Mouse (Mus musculus): Measurements from ENCODE around the gene Cdkn2aip. TPM values are rescaled to one million over a fixed set of nuclear protein-coding genes. Genes with fewer than 3 reads are reported as not detected.

Cdkn2aip gene
- total RNA-seq, 2 experiments from 2014 or later = 5.0 to 5.2 TPM

- no peak for DNase-seq
- no peak for TF ChIP-seq CTCF (IDR thresholded peaks at IDR 0.05)
- H3K4me3 ChIP-seq = no peak overlapping the region
- H3K27ac ChIP-seq = no peak overlapping the region
- intact Hi-C loops (cut with DNase I) = no loop called here
Measured at GRCm38 (mm10) chr8:47737120-47737519, 23.4 kb upstream of the Cdkn2aip start.

GRCm38 (mm10) chr8:47729324-47729723 lies 15.6 kb upstream of the Cdkn2aip start:
- no peak overlapping the region for H3K27ac ChIP-seq
- intact Hi-C loops (cut with DNase I) = no loop called here
- H3K4me3 ChIP-seq = no peak overlapping the region
- TF ChIP-seq CTCF (IDR thresholded peaks at IDR 0.05) = no peak
- no peak for DNase-seq

- intact Hi-C loops (cut with DNase I) = no loop called here
- DNase-seq = no peak
- Histone ChIP-seq H3K27ac (no peak overlapping the region), H3K4me3 (no peak overlapping the region)
- TF ChIP-seq CTCF (IDR thresholded peaks at IDR 0.05) = no peak
Measured at GRCm38 (mm10) chr8:47726945-47727344, 13.2 kb upstream of the Cdkn2aip start.

GRCm38 (mm10) chr8:47721609-47722008 lies 7.9 kb upstream of the Cdkn2aip start:
- peak overlapping the region; percentile 77 for H3K27ac ChIP-seq
- intact Hi-C loops (cut with DNase I) = no loop called here
- no peak for TF ChIP-seq CTCF (IDR thresholded peaks at IDR 0.05)
- peak overlapping the region; percentile 13 for H3K4me3 ChIP-seq
- no peak for DNase-seq

GRCm38 (mm10) chr8:47718641-47719040 lies 4.9 kb upstream of the Cdkn2aip start:
- DNase-seq = no peak
- intact Hi-C loops (cut with DNase I) = loop anchor here (5.0 kb wide), 1 partner anchor 274 kb away; the partner anchor contains the start of gene Wwc2
- Histone ChIP-seq H3K4me3 (no peak overlapping the region), H3K27ac (no peak overlapping the region)
- TF ChIP-seq CTCF (IDR thresholded peaks at IDR 0.05) = no peak

GRCm38 (mm10) chr8:47713171-47713663 lies 515 bp downstream of the Cdkn2aip start:
- peak overlapping the region; percentile 99 for H3K27ac ChIP-seq
- peak overlapping the region; percentile 91 for H3K4me3 ChIP-seq
- intact Hi-C loops (cut with DNase I) = loop anchor here (5.0 kb wide), 1 partner anchor 36 kb away; the partner anchor contains the start of gene Ing2
- TF ChIP-seq CTCF (IDR thresholded peaks at IDR 0.05) = peak; percentile 21; the same call in 1 of the 2 replicates
- DNase-seq = no peak

GRCm38 (mm10) chr8:47708106-47708505 lies 5.6 kb downstream of the Cdkn2aip start:
- intact Hi-C loops (cut with DNase I) = no loop called here

GRCm38 (mm10) chr8:47706746-47707145 lies 7.0 kb downstream of the Cdkn2aip start:
- intact Hi-C loops (cut with DNase I) = no loop called here
- no peak for DNase-seq
- H3K4me3 ChIP-seq = no peak overlapping the region
- no peak overlapping the region for H3K27ac ChIP-seq
- no peak for TF ChIP-seq CTCF (IDR thresholded peaks at IDR 0.05)

More at GRCm38 (mm10) chr8:47708106-47708505, 5.6 kb downstream of the Cdkn2aip start:
- H3K27ac ChIP-seq = no peak overlapping the region
- no peak overlapping the region for H3K4me3 ChIP-seq
- DNase-seq = no peak
- no peak for TF ChIP-seq CTCF (IDR thresholded peaks at IDR 0.05)

GRCm38 (mm10) chr8:47702333-47702732 lies 11.4 kb downstream of the Cdkn2aip start:
- no peak for DNase-seq
- intact Hi-C loops (cut with DNase I) = no loop called here
- Histone ChIP-seq H3K4me3 (no peak overlapping the region), H3K27ac (no peak overlapping the region)
- no peak for TF ChIP-seq CTCF (IDR thresholded peaks at IDR 0.05)

GRCm38 (mm10) chr8:47697696-47698095 lies 16.0 kb downstream of the Cdkn2aip start:
- DNase-seq = no peak
- intact Hi-C loops (cut with DNase I) = no loop called here
- Histone ChIP-seq H3K27ac (no peak overlapping the region), H3K4me3 (no peak overlapping the region)
- no peak for TF ChIP-seq CTCF (IDR thresholded peaks at IDR 0.05)

- no peak for DNase-seq
- H3K4me3 ChIP-seq = no peak overlapping the region
- intact Hi-C loops (cut with DNase I) = no loop called here
- no peak for TF ChIP-seq CTCF (IDR thresholded peaks at IDR 0.05)
- H3K27ac ChIP-seq = no peak overlapping the region
Measured at GRCm38 (mm10) chr8:47695431-47696105, 18.2 kb downstream of the Cdkn2aip start.

GRCm38 (mm10) chr8:47693119-47693518 lies 20.6 kb downstream of the Cdkn2aip start:
- intact Hi-C loops (cut with DNase I) = loop anchor here (1.0 kb wide), 1 partner anchor 123 kb away; no protein-coding TSS in a partner anchor
- Histone ChIP-seq H3K4me3 (no peak overlapping the region), H3K27ac (no peak overlapping the region)
- TF ChIP-seq CTCF (IDR thresholded peaks at IDR 0.05) = peak; percentile 91
- DNase-seq = peak; percentile 87

GRCm38 (mm10) chr8:47691831-47692230 lies 21.9 kb downstream of the Cdkn2aip start:
- intact Hi-C loops (cut with DNase I) = no loop called here
- TF ChIP-seq CTCF (IDR thresholded peaks at IDR 0.05) = no peak
- no peak overlapping the region for H3K4me3 ChIP-seq
- DNase-seq = no peak
- H3K27ac ChIP-seq = no peak overlapping the region

GRCm38 (mm10) chr8:47691303-47691702 lies 22.4 kb downstream of the Cdkn2aip start:
- intact Hi-C loops (cut with DNase I) = no loop called here
- peak overlapping the region; percentile 44 for H3K27ac ChIP-seq
- H3K4me3 ChIP-seq = no peak overlapping the region
- no peak for DNase-seq
- no peak for TF ChIP-seq CTCF (IDR thresholded peaks at IDR 0.05)

Data from gastrocnemius, adult 2 months (tissue).